Mouse (Mus musculus) CH12.LX (cell line): Measurements from ENCODE around the gene Sik3. TPM values are rescaled to one million over a fixed set of nuclear protein-coding genes. Genes with fewer than 3 reads are reported as not detected.

Experiments used
- DNase-seq: peaks from one replicate; pipeline ENCODE4 v3.0.0-alpha.2; 2013; ENCODE audit errors: extremely low read depth
- H3K27ac ChIP-seq: 2 replicates; pipeline ENCODE4 v1.5.1; 2012; ENCODE audit warnings: low read depth, mild to moderate bottlenecking, control low read depth, moderate library complexity; ENCODE audit not compliant: insufficient read depth
- H3K27me3 ChIP-seq: replicated peaks from 2 replicates; pipeline ENCODE3; 2012; ENCODE audit warnings: inconsistent platforms
- H3K36me3 ChIP-seq, 2 experiments: replicated peaks in 1 of 2; 2 replicates each; pipeline versions ENCODE3 to v1.6.1; 2012; ENCODE audit warnings: inconsistent platforms in 1 of 2, low read length in 1 of 2, mild to moderate bottlenecking in 1 of 2, mixed read lengths in 1 of 2, moderate library complexity in 1 of 2; ENCODE audit not compliant: control insufficient read depth in 1 of 2, insufficient read depth in 1 of 2
- H3K4me1 ChIP-seq, 2 experiments: 2 replicates each; pipeline ENCODE4 v1.6.1; 2012; ENCODE audit warnings: inconsistent platforms in 1 of 2, moderate library complexity in 1 of 2; ENCODE audit not compliant: insufficient read depth in 2 of 2, control insufficient read depth in 1 of 2
- H3K4me2 ChIP-seq: 2 replicates; pipeline ENCODE4 v1.6.1; 2012; ENCODE audit warnings: low read depth, mild to moderate bottlenecking, control low read depth; ENCODE audit not compliant: poor library complexity, insufficient read depth, severe bottlenecking
- H3K4me3 ChIP-seq, 3 experiments: fragments of 150-350 bp in 1 of 3; sonication (generic) in 1 of 3; replicated peaks in 1 of 3; 2 replicates each; pipeline versions ENCODE3 to v1.5.1; 2011 to 2012; ENCODE audit warnings: low read depth in 2 of 3, low read length in 2 of 3, mild to moderate bottlenecking in 2 of 3, moderate library complexity in 2 of 3, control low read depth in 1 of 3, improper control_type of control experiment in 1 of 3, inconsistent platforms in 1 of 3, mixed read lengths in 1 of 3; ENCODE audit not compliant: poor library complexity in 1 of 3
- H3K79me2 ChIP-seq: replicated peaks from 2 replicates; pipeline ENCODE4 v1.6.1; 2012; ENCODE audit warnings: mild to moderate bottlenecking, moderate library complexity; ENCODE audit not compliant: control insufficient read depth, poor library complexity, insufficient read depth, severe bottlenecking; ENCODE audit errors: extremely low read depth
- H3K9ac ChIP-seq: 2 replicates; pipeline ENCODE4 v1.6.1; 2012; ENCODE audit warnings: low read depth, mild to moderate bottlenecking, control low read depth, moderate library complexity; ENCODE audit not compliant: insufficient read depth
- H3K9me3 ChIP-seq: replicated peaks from 2 replicates; pipeline ENCODE3; 2012; ENCODE audit warnings: low read length, inconsistent platforms, mixed read lengths
- BHLHE40 ChIP-seq: IDR thresholded peaks from 2 replicates; pipeline ENCODE4 v1.6.1; 2011; ENCODE audit warnings: mild to moderate bottlenecking, low read depth, low read length, improper control_type of control experiment
- CHD1 ChIP-seq: IDR thresholded peaks from 2 replicates; pipeline ENCODE4 v1.6.1; 2012; ENCODE audit warnings: low read depth, low read length, improper control_type of control experiment, inconsistent platforms
- CHD2 ChIP-seq: IDR thresholded peaks from 2 replicates; pipeline ENCODE4 v1.6.1; 2011; ENCODE audit warnings: low read length, improper control_type of control experiment
- CTCF ChIP-seq, 2 experiments: IDR thresholded peaks in 1 of 2; conservative IDR thresholded peaks in 1 of 2; 2 replicates each; pipeline ENCODE4 v1.5.1; 2011 to 2012; ENCODE audit warnings: low read depth in 2 of 2, low read length in 2 of 2, improper control_type of control experiment in 1 of 2, inconsistent platforms in 1 of 2, mild to moderate bottlenecking in 1 of 2, moderate library complexity in 1 of 2
- EP300 ChIP-seq: IDR thresholded peaks from 2 replicates; pipeline ENCODE4 v1.6.1; 2011; ENCODE audit warnings: low read length, improper control_type of control experiment
- HCFC1 ChIP-seq: IDR thresholded peaks from 2 replicates; pipeline ENCODE4 v1.6.1; 2012; ENCODE audit warnings: low read depth, mild to moderate bottlenecking, inconsistent platforms, low read length, improper control_type of control experiment
- KAT2A ChIP-seq: IDR thresholded peaks from 2 replicates; pipeline ENCODE4 v1.6.1; 2012; ENCODE audit warnings: low read length, improper control_type of control experiment, inconsistent platforms; ENCODE audit not compliant: insufficient replicate concordance
- MAFK ChIP-seq: IDR thresholded peaks from 2 replicates; pipeline ENCODE4 v1.6.1; 2011; ENCODE audit warnings: low read length, improper control_type of control experiment; ENCODE audit not compliant: insufficient replicate concordance
- MAX ChIP-seq: IDR thresholded peaks from 2 replicates; pipeline ENCODE4 v1.6.1; 2011; ENCODE audit warnings: low read length, improper control_type of control experiment
- MAZ ChIP-seq: IDR thresholded peaks from 2 replicates; pipeline ENCODE4 v1.6.1; 2012; ENCODE audit warnings: low read depth, mild to moderate bottlenecking, inconsistent platforms, low read length, improper control_type of control experiment, moderate library complexity
- NRF1 ChIP-seq: IDR thresholded peaks from 2 replicates; pipeline ENCODE4 v1.6.1; 2014; ENCODE audit warnings: low read depth, mild to moderate bottlenecking, inconsistent platforms, low read length, improper control_type of control experiment, moderate library complexity
- PAX5 ChIP-seq: IDR thresholded peaks from 2 replicates; pipeline ENCODE4 v1.6.1; 2012; ENCODE audit warnings: low read length, inconsistent platforms, mixed read lengths
- POLR2A ChIP-seq: IDR thresholded peaks from 2 replicates; pipeline ENCODE4 v1.6.1; 2011; ENCODE audit warnings: low read depth, mild to moderate bottlenecking, improper control_type of control experiment, low read length
- POLR2AphosphoS2 ChIP-seq: IDR thresholded peaks from 2 replicates; pipeline ENCODE4 v1.6.1; 2011; ENCODE audit warnings: low read depth, low read length, improper control_type of control experiment
- RAD21 ChIP-seq: IDR thresholded peaks from 2 replicates; pipeline ENCODE4 v1.6.1; 2011; ENCODE audit warnings: low read depth, mild to moderate bottlenecking, low read length, improper control_type of control experiment, moderate library complexity
- RCOR1 ChIP-seq: conservative IDR thresholded peaks from 2 replicates; pipeline ENCODE4 v1.6.1; 2012; ENCODE audit warnings: low read depth, mild to moderate bottlenecking, inconsistent platforms, low read length, improper control_type of control experiment
- SMC3 ChIP-seq: IDR thresholded peaks from 2 replicates; pipeline ENCODE4 v1.6.1; 2011; ENCODE audit warnings: low read depth, low read length, improper control_type of control experiment
- TCF12 ChIP-seq: IDR thresholded peaks from 2 replicates; pipeline ENCODE4 v1.6.1; 2014; ENCODE audit warnings: low read depth, mild to moderate bottlenecking, inconsistent platforms, low read length, improper control_type of control experiment
- UBTF ChIP-seq: IDR thresholded peaks from 2 replicates; pipeline ENCODE4 v1.6.1; 2012; ENCODE audit warnings: low read depth, mild to moderate bottlenecking, inconsistent platforms, low read length, improper control_type of control experiment, moderate library complexity
- USF1 ChIP-seq: IDR thresholded peaks from 2 replicates; pipeline ENCODE4 v1.6.1; 2014; ENCODE audit warnings: low read depth, mild to moderate bottlenecking, inconsistent platforms, low read length, improper control_type of control experiment
- ZMIZ1 ChIP-seq: IDR thresholded peaks from 2 replicates; pipeline ENCODE4 v1.6.1; 2012; ENCODE audit warnings: low read depth, mild to moderate bottlenecking, inconsistent platforms, low read length, improper control_type of control experiment
- ZNF384 ChIP-seq: IDR thresholded peaks from 2 replicates; pipeline ENCODE4 v1.6.1; 2012; ENCODE audit warnings: low read depth, low read length, improper control_type of control experiment, inconsistent platforms
- dilution Hi-C: fragments of 300-500 bp; cut with MboI; formaldehyde crosslinking; loops from 2 replicates; pipeline ENCODE4 v1.14.3; 2020; ENCODE audit warnings: low sequenced_read_pairs; ENCODE audit not compliant: extremely low pct_unique_long_range_greater_than_20kb, extremely low pct_ligation_motif_present
- in situ Hi-C: fragments of 300-500 bp; cut with MboI; formaldehyde crosslinking; loops from 3 replicates; pipeline ENCODE4 v1.14.3; 2019; ENCODE audit warnings: low sequenced_read_pairs, low pct_ligation_motif_present, low pct_unique_long_range_greater_than_20kb, mixed read lengths
- polyA plus RNA-seq: library from polyadenylated mRNA; unstranded; fragments of >175 nt; gene quantifications from 2 replicates; pipeline ENCODE4 v1.2.1, GENCODE M21; 2012; ENCODE audit warnings: low read depth; ENCODE audit not compliant: insufficient read length
- total RNA-seq, 2 experiments: library from RNA; depleted of rRNA; stranded (reverse); fragments of 300-350 nt in 1 of 2; fragments of >200 nt in 1 of 2; gene quantifications; 2 replicates each; pipeline ENCODE4 v1.2.3; 2012 to 2014

The Sik3 gene
- total and polyA plus RNA-seq, 3 experiments: 14.9 to 29.8 (median 21.4) TPM

DNA sequence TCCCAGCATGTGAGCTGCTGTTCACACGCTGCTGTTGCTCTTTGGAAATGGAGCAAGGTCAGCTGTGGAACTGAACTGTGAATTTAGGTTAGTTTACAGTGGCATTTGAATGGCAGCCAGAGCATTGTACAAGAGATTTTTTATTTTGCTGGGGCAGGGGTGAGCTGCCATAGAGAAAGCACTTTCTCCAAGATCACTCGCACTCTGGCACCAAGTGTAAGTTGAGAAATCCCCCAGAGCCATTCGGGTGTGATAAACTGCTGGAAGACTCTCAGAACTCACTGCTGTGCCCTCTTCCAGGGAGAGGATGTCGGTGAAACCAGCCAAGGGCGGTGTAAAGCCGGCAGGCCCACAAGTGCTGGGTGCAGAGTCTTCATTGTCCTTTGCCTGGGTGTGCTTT, 126.2 kb downstream of the Sik3 start:
- dilution Hi-C loops: no loop called here
- Histone ChIP-seq H3K9me3 (no peaks in the 10 kb centered on the region), H3K4me3 (no peak overlapping the region), H3K36me3 (peaks cover 7 to 25% of the 10 kb centered on the region in 2 experiments), H3K79me2 (no peaks in the 10 kb centered on the region), H3K27me3 (no peaks in the 10 kb centered on the region), H3K9ac (no peak overlapping the region), H3K4me2 (no peak overlapping the region), H3K27ac (no peak overlapping the region), H3K4me1 (peaks cover 5 to 8% of the 10 kb centered on the region in 2 experiments; a peak in 3 of 4 replicates)
- in situ Hi-C loops: no loop called here
- no peak for DNase-seq
- TF ChIP-seq PAX5: no peak
- no peak for TF ChIP-seq MAX
- TF ChIP-seq MAZ: no peak
- no peak for TF ChIP-seq USF1
- TF ChIP-seq UBTF: no peak

DNA sequence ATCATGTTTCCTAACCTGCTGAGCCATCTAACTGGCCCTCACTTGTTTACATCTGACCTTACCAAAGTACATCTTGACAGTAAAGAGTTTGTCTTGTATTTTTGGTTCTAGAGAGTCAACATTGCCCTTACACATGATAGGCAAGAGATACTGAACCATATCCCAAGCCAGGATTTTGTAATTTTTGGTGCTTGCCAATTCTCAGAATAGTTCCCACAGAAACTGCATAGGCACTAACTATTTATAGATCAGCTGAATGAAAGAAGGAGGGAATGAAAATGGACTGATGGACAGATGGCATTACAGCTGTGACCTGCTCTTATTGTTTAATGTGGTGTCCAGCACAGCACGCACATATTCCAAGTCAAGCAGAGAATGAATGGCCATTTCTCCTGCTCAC, 128.2 kb downstream of the Sik3 start:
- no peak overlapping the region for H3K27ac ChIP-seq
- no peak for DNase-seq
- dilution Hi-C loops (no loop called here), in situ Hi-C loops (no loop called here)
- no peak overlapping the region for H3K4me2 ChIP-seq
- H3K9ac ChIP-seq: no peak overlapping the region
- peaks cover 7 to 30% of the 10 kb centered on the region in 2 experiments for H3K36me3 ChIP-seq
- H3K9me3 ChIP-seq: no peaks in the 10 kb centered on the region
- no peaks in the 10 kb centered on the region for H3K79me2 ChIP-seq
- peaks cover 9 to 28% of the 10 kb centered on the region in 2 experiments; a peak in 3 of 4 replicates for H3K4me1 ChIP-seq
- H3K27me3 ChIP-seq: no peaks in the 10 kb centered on the region
- H3K4me3 ChIP-seq: no peak overlapping the region
- no peak for TF ChIP-seq POLR2AphosphoS2
- TF ChIP-seq MAFK: no peak
- TF ChIP-seq TCF12: no peak
- no peak for TF ChIP-seq KAT2A
- no peak for TF ChIP-seq HCFC1
- no peak for TF ChIP-seq BHLHE40
- TF ChIP-seq PAX5: no peak
- no peak for TF ChIP-seq CHD1
- no peak for TF ChIP-seq NRF1

DNA sequence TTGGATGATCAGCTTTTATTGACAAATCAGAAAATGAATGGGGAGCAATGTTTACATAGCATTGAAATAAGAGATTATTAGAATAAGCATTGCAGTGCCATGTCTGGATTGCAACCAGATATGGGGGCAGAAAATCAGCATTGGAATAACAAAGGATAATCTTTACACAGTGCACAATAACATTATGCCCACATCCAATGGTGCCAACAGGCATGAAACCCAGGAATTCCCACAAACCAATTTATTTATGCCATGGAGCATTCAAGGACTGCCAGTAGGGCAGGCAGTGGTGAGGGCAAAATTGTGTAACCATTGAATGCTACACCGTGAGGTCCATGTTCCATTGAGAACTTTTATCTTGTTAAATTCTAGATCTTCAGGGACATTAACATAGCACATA, 129.4 kb downstream of the Sik3 start:
- peaks cover 9 to 40% of the 10 kb centered on the region in 2 experiments for H3K36me3 ChIP-seq
- no peak overlapping the region for H3K27ac ChIP-seq
- TF ChIP-seq PAX5 (no peak), RAD21 (no peak), CHD2 (no peak), MAZ (no peak), KAT2A (no peak), SMC3 (no peak), MAX (no peak), EP300 (no peak), NRF1 (no peak), HCFC1 (no peak), BHLHE40 (no peak), USF1 (no peak), TCF12 (no peak), RCOR1 (no peak), POLR2A (no peak), ZNF384 (no peak), CHD1 (no peak), CTCF (conservative IDR thresholded peaks at IDR 0.05 in 1 of 2, IDR thresholded peaks at IDR 0.05 in 1 of 2; ENCODE audit: low read depth in 2 of 2, low read length in 2 of 2) (no peak), POLR2AphosphoS2 (no peak), ZMIZ1 (no peak)
- no peaks in the 10 kb centered on the region for H3K27me3 ChIP-seq
- H3K4me2 ChIP-seq: no peak overlapping the region
- in situ Hi-C loops: no loop called here
- H3K9ac ChIP-seq: no peak overlapping the region
- H3K4me3 ChIP-seq: no peak overlapping the region
- dilution Hi-C loops: no loop called here
- no peak for DNase-seq
- no peaks in the 10 kb centered on the region for H3K9me3 ChIP-seq
- H3K79me2 ChIP-seq: no peaks in the 10 kb centered on the region
- peaks cover 9 to 40% of the 10 kb centered on the region in 2 experiments; a peak in 3 of 4 replicates for H3K4me1 ChIP-seq
